Mouse (Mus musculus) MEL-GATA-1-ER (cell line): ENCODE results near the gene Dixdc1.

Experiments used
- DNase-seq: peaks from one replicate; pipeline ENCODE4 v3.0.0-alpha.2; 2012; ENCODE audit warnings: low read depth; ENCODE audit errors: extremely low read depth

The Dixdc1 gene

DNA sequence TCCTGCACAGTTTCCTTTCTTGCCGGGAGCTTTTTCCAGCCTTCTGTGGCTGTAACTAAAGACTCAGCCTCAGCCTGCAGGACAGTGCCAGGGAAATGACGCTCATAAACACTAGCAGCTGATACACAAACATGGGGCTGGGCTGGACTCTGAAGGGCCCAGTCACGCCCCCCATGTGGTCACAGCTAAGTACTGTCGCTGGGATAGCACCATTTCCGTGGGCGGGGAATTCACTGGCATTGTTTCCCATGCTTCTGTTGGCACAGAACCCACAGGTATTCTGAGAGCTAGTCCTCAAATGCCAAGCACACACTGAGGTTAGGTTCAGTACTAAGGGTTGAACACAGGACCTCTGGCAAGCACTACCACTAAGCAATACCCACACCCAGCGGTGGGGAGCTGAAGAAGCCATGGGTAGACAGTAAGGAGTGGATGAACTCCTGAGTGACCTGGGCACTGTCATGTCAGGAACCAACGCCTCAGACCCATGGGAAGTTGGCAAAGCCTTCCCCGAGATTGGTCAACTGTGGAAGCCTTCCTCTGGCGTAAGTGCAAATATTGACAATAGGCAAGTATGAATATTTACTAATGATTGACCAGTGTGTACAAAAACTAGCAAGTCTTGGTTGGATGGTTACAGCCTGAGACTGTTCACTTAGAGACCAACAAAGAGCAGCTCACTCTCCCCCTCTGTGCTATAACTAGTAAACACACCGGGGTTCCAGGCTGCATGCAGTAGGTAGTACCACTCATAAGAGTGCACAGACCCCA is 38.2 kb downstream of the Dixdc1 start:
- DNase-seq = no peak

- DNase-seq = no peak
Observed at GRCm38 (mm10) chr9:50698418-50699409, 40.6 kb downstream of the Dixdc1 start.

GRCm38 (mm10) chr9:50697706-50698041 is 41.6 kb downstream of the Dixdc1 start:
- DNase-seq = peak; percentile 68

GRCm38 (mm10) chr9:50696851-50697705 is 42.2 kb downstream of the Dixdc1 start:
- no peak for DNase-seq

DNA sequence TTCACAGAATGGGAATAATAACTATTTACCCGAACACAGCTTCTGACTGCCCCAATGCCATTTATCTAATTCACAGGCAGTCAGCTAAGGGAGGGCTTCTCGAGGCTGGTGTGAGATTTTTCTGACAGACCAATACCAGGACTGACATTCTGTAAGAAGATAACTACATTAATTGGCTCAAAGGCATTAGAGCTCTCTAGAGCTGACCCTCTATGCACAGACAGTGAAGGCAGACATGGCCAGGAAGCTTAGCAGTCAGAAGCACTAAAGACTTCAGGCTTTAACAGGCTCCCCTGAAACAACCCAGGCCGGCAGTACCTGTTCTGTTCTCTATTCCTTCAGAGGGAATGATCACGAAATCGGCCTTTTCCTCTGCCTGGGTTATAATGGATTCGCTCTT is 44.2 kb downstream of the Dixdc1 start:
- no peak for DNase-seq

DNA sequence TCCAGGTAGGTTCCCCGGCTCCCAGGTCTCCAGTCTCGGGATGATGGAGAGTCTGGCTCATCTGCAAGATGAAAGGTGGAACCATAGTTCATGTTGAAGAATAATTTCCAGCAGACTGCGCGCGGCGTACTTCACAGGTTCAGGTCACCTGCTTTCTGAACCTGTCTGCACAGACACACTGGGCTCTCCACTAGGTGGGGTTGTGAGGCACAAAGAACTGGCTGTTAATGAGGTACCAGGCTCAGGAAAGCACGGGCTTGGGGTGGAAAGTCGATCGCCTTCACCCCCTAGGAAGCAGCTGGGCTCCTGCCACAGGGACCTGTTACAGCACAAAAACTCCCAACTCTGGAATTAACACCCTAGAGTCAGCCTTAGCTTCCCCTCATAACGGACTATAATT is 45.7 kb downstream of the Dixdc1 start:
- DNase-seq = no peak

DNA sequence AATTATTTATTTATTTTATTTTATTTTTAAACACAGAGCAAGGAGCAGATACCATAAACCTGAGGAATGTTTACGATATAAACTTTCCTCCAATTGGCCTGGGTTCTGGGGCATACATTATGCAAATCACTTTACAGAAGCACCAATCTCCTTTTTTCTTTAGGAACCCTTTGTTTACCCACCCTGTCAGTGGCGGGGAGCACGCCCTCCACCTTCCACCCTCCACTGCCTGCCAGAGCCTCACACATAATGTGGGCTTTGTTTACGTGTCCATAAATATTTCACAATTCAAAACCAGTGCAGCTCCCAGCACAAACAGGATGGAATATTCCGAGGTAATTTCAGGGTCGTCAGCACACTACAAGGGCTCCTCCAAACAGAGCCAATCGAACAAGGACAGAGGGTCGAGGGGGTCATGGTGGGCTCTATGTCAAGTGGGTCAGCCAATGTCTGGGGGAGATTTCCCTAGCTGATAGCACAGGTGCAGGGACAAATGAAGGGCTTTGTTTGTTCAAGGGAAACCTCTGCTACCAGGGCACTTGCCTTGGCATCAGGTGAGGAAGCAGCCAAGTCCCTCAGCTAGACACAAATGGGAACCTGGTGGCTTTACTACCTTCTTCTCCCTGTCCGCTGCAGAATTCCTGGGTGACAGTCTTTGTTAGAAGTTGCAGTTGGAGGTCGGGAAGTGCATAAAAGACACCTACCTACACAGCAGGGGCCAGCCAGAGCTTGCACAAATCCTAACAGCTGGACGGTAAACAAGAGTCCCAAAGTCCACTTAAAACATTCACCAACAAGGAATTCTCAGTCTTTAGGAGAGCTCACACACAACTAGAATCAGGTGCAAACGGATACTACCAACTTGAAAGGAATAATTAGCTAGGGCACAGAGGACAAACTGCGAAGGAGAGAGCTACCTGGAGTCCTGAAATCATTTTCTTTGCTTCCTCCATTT is 46.4 kb downstream of the Dixdc1 start:
- no peak for DNase-seq

DNA sequence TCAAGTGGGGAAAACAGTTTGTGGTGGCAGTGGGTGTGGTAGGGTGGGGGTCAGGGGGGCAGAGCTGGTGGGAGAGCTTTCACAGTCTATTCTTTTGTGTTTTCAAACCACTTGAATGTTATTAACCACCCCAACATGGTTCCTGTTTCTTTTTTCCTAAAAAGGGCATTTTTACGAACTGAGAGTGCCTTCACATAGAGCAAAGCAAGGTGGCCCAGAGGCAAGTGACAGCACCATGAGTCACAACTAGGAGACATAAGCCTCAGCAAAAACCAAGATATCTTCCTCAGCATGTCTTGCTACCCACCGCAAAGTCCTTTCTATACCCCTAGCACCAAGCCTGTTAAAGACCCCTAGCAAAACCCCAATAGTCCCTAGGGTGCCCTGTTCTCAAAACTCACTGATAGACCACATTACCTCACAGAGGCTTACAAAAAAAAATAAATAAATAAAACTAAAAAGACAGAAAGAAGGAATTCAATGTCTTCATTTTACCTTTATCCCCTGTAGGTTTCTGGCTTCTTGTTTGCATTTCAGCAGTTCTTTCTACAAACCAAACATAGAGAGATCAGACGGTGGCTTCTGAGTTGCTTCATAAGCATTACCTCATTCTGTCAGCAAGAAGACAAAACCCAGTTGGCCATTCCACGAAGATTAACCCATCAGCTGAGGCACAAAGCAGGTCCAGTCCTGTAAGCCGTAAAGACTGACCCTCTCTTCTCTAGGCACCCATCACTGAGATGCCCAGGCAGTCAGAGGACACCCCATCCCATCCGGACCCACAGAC is 52.3 kb downstream of the Dixdc1 start:
- DNase-seq = no peak

DNA sequence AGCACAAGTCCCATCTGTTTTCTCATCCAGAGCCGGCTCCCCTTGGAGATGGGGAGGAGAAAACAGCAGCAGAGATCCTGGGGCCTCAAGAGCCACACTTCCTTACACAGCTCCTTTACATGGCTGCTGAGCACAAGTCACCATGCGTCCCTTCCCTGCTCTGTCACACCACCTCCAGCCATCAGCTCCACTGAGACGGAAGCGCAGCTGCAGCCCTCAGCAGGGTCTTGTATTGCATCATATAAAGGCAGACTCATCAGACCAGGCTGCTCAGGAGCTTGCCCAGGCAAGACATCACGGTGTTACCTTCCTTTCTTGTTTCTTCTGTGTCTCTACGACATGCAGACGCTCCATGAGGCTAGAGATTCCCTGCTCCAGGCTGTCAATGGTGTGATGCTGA is 57.6 kb downstream of the Dixdc1 start:
- no peak for DNase-seq

- DNase-seq = no peak
Observed at GRCm38 (mm10) chr9:50679406-50679805, 59.9 kb downstream of the Dixdc1 start.

GRCm38 (mm10) chr9:50674771-50675170 is 64.5 kb downstream of the Dixdc1 start:
- DNase-seq = no peak

- peak; percentile 61 for DNase-seq
Observed at GRCm38 (mm10) chr9:50670690-50671089, 68.6 kb downstream of the Dixdc1 start.

DNA sequence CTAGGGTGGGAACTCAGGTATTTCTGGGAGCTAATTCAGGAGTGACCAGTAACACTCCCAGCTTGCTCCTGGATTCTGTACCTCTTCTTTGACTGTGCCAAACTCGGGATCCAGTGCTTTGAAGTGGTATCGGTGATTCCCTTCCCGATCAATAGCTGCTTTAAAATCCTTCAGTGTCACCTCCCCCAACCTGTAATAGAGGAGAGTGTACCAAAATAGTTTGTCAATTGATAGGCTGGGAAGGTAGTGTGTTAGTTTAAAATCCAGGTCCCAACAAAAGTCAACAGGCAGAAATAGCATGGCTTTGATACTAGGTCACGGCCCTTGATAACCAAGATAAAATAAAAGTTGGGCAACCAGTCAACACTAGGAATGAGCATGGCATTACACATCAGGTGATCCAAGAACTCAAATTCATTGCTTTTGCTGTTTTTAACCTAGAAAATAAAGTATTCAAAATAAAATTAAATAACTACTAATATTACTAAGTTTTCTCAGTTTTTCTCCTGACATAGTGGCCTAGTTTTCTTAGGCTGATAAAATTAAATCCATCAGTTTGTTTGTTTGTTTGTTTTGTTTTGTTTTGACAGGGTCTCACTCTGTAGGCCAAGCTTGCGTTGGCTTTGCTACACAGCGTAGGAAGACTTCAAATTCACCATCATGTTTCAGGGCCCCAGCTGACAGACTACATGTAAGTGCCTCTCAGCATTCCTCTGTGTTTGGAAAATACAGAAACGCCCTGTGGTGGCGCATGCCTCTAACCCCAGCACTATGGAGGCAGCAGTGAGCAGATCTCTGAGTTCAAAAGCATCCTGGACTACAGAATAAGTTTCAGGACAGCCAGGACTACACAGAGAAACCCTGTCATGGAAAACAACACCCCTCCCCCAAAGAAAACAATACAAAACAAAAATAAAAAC is 71.5 kb downstream of the Dixdc1 start:
- DNase-seq = no peak

DNA sequence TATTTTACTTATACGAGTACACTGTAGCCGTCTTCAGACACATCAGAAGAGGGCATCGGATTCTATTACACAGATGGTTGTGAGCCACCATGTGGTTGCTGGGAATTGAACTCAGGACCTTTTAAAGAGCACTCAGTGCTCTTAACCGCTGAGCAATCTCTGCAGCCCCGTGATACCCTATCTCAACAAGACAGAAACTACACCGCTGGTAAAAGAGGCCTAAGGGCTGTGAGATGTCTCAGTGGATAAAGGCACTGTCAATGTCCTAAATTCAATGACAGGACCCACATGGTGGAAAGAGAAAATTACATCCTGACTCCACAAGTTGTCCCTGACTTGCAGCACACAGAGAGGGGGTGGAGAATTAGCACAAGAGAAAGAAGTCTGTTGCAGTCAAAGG is 72.9 kb downstream of the Dixdc1 start:
- no peak for DNase-seq

- no peak for DNase-seq
Observed at GRCm38 (mm10) chr9:50664826-50665225, 74.5 kb downstream of the Dixdc1 start.

DNA sequence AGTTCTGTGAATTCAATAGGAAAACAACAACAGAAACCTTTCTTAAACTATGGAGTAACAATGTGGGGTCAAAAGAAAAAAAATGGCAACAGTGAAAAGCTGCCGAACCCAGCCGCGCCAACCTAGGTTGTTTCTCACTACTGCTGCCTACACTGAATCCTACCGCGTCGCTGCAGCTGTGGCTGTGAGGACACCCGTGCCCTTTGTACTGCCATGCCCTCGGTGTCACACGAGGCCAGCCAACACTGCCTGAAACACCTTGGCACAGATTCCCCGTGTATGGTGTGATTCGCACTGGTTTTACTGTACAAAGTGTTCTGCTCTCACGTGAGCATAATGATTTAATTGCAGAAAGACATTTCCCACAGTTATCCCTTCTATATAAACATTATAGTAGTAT is 78.9 kb downstream of the Dixdc1 start:
- no peak for DNase-seq

DNA sequence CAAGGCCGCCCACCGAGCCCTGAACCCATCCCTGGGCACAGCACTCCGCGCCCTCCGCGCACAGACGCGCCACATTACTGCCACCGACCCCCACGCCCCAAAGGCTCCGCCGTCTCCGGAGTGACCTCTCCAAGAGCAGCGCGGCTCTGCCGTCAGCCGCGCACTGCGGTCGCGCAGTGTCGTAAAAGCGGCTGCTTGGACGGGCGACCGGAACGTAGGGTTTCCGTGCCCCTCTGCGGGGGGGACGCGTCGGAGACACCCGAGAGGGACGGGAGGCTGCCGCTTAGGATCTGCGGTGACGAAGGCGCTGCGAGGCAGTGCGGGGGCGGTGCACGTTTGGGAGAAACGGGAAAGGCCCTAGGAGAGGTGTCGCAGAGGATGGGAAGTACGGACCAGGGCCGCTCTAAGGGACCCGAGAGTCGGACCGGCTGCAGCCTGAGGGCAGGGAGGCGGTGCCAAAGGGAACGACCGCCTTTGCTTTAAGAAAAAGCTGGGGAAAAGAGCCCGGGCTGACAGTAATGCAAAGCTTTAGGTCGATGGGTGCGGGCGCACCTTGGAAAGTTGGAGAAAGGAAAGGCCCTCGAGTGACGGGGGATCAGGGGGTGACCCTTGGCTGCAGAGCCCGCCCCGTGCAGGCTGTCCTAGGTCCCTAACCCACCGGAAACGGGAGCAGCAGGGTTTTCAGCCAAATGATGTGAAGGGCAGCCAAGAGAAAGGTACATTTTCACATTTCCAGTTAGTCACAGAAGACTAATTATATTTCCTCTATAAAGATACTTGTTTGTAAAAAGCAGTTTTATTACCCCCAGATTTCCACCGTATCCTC is 79.7 kb downstream of the Dixdc1 start, which contains the start of gene Dlat:
Dlat (minus strand) TSS at position 389 of the 826 bp plus-strand sequence.
- DNase-seq = peak; percentile 79
